Mouse (Mus musculus): ENCODE results near the gene Oaz1.

DNA sequence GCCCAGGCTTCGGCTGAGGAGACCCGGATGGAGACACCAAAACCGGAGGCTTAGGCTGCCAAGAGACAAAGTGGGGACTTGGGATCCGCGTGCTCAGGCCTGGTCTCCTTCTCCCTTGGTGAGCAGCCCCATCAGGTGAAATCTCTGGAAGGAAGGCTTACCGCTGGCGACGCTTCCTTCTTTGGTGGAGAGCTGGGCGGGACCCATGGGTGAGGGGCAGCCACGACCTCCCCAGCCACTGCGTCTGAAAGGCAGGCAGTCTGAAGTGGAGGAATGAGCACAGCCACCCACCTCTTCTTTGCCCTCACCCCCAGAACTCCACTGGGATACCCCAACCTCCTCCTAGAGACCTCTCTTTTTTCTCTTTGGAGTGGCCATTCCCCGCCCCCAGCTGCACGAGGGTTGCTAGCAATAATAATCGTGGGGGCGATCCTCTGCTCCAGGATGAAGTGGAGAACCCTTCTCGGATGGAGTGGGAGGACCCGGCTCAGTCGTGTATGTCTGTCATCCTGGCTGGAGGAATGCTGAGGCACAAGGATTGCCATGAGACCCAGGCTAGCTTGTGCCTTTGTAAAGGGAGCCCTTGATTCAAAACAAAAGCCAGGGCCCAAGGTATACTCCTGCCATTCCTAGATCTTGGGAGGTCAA lies 17.3 kb upstream of the Oaz1 start:
- TF ChIP-seq POLR2A (IDR thresholded peaks at IDR 0.05; ENCODE audit: insufficient read length, low read depth) = no peak
- no peak for TF ChIP-seq USF1 (IDR thresholded peaks at IDR 0.05; ENCODE audit: low read depth)
- TF ChIP-seq TCF3 (IDR thresholded peaks at IDR 0.05; ENCODE audit: insufficient read length, low read depth) = no peak
- TF ChIP-seq TCF12 (IDR thresholded peaks at IDR 0.05; ENCODE audit: insufficient read depth, poor library complexity, severe bottlenecking) = no peak
- no peak for TF ChIP-seq SRF (IDR thresholded peaks at IDR 0.05; ENCODE audit: control insufficient read depth, insufficient read length, low read depth)
- peak; percentile 6 for TF ChIP-seq POLR2AphosphoS2 (IDR thresholded peaks at IDR 0.05; ENCODE audit: insufficient read length, low read depth)
- no peak for TF ChIP-seq CEBPB (IDR thresholded peaks at IDR 0.05; ENCODE audit: insufficient read depth, poor library complexity, severe bottlenecking)
- no peak for TF ChIP-seq E2F4 (IDR thresholded peaks at IDR 0.05; ENCODE audit: insufficient read depth)
- no peak for TF ChIP-seq MYOG (IDR thresholded peaks at IDR 0.05; ENCODE audit: control insufficient read depth in 1 of 3, insufficient read depth in 1 of 3, insufficient read length in 2 of 3, low read depth in 2 of 3)
- no peak for TF ChIP-seq MYOD1 (IDR thresholded peaks at IDR 0.05; ENCODE audit: control insufficient read depth in 1 of 3, insufficient read length in 2 of 3, low read depth in 2 of 3)

Data from myocyte (in vitro differentiated cells).